Comparison of ENCODE assay signal across 8 mouse cellular contexts in the genomic region with DNA sequence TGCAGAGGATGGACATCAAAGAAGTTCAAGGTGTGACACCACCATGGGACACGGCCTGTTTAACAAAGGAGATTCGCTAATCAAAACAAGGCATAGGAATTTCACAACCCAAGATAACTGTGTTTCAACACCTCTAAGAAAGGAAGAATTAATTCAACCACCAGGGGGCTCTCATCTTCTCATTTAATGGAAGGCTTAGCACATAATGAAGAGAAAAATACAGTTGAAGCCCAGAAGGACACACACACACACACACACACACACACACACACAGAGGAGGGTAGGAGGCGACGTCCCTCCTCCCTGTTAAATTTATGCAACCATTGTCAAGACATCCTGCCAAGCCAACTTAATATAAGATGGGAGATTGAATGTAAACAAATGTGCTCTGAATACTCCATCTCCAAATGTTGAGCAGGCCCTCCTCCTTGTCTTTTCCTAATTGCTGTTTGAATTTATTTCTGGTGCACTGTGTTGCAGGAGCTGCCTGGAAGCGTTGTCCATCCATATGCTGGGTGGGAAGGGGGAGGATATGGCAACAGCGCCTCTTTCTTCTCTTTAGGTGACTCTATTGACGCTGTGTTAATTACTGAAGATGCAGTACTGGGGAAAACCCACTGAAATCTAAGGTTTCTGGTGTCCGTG.
A peak's percentile ranks its signal among the peaks of the same experiment; 100 is the strongest.
DNase-seq lines count a peak whose midpoint lies in the region; ATAC-seq and TF ChIP-seq lines count a peak whose summit lies in the region.

No protein-coding gene starts in this region.

- CTCF ChIA-PET in Patski (lab: Charles Lee), result no interaction called here

- H3K36me3 ChIP-seq in hindbrain, embryonic 14.5 days (replicated peaks; ENCODE audit: control insufficient read depth, insufficient read depth), result no peaks in the 10 kb centered on the region
- no peaks in the 10 kb centered on the region for H3K36me3 ChIP-seq in hindbrain, embryonic 13.5 days
- H3K36me3 ChIP-seq in C2C12 (ENCODE audit: control insufficient read depth, insufficient read depth), result no peaks in the 10 kb centered on the region
- no peaks in the 10 kb centered on the region for H3K36me3 ChIP-seq in forebrain, postnatal 0 days (ENCODE audit: insufficient read depth)

- H3K27me3 ChIP-seq in hindbrain, embryonic 14.5 days (ENCODE audit: control insufficient read depth, insufficient read depth, low read length), result no peaks in the 10 kb centered on the region
- H3K27me3 ChIP-seq in hindbrain, embryonic 13.5 days, result no peaks in the 10 kb centered on the region
- no peaks in the 10 kb centered on the region for H3K27me3 ChIP-seq in C2C12 (ENCODE audit: control insufficient read depth, insufficient read depth, insufficient read length)
- no peaks in the 10 kb centered on the region for H3K27me3 ChIP-seq in Patski
- H3K27me3 ChIP-seq in forebrain, postnatal 0 days (ENCODE audit: insufficient read depth, low read length), result no peaks in the 10 kb centered on the region

- POLR2A ChIA-PET in Patski (lab: Charles Lee), result no interaction called here

- no peaks in the 10 kb centered on the region for H3K79me3 ChIP-seq in C2C12 (ENCODE audit: low read depth)

- intact Hi-C loops in left cerebral cortex, postnatal 36 days (cut with DNase I), result loop anchor here (2.0 to 5.0 kb wide), 2 partner anchors 155 to 306 kb away; a partner anchor contains a TSS
- intact Hi-C loops in gastrocnemius, postnatal 14 days (cut with DNase I; ENCODE audit: low total_unique reads), result no loop called here

- no peaks in the 10 kb centered on the region for H3K79me2 ChIP-seq in C2C12 (ENCODE audit: control insufficient read depth, insufficient read depth)

- peak; percentile 79 for DNase-seq in hindbrain, embryonic 14.5 days (ENCODE audit: low spot score)
- DNase-seq in Patski (ENCODE audit: low read depth, low spot score), result peak; percentile 12
- peak; percentile 78 for DNase-seq in forebrain, postnatal 0 days
- peak; percentile 28 to 34 for DNase-seq in left cerebral cortex, postnatal 36 days (ENCODE audit: low spot score in 2 of 2)
- peak; percentile 25 to 43 for DNase-seq in right cerebral cortex, postnatal 36 days (ENCODE audit: low spot score in 2 of 2)
- DNase-seq in gastrocnemius, postnatal 14 days, result no peak

- peak; percentile 27; the same call in 1 of the 2 replicates for ATAC-seq in hindbrain, embryonic 14.5 days (ENCODE audit: low FRiP score)
- ATAC-seq in hindbrain, embryonic 13.5 days (ENCODE audit: low FRiP score), result no peak
- no peak for ATAC-seq in Patski
- peak; percentile 54 for ATAC-seq in forebrain, postnatal 0 days

- H3K9me3 ChIP-seq in hindbrain, embryonic 14.5 days (ENCODE audit: control insufficient read depth, low read length), result no peaks in the 10 kb centered on the region
- no peaks in the 10 kb centered on the region for H3K9me3 ChIP-seq in hindbrain, embryonic 13.5 days
- H3K9me3 ChIP-seq in forebrain, postnatal 0 days (ENCODE audit: low read length), result no peaks in the 10 kb centered on the region

- 60% methylated on average over 8 of the region's 8 CpGs for WGBS in hindbrain, embryonic 14.5 days
- WGBS in hindbrain, embryonic 13.5 days, result 66% methylated on average over 8 of the region's 8 CpGs
- WGBS in forebrain, postnatal 0 days, result 43% methylated on average over 8 of the region's 8 CpGs

- no peak overlapping the region for H3ac ChIP-seq in C2C12 (ENCODE audit: control insufficient read depth, insufficient read length, low read depth)

- no peak overlapping the region for H3K4me2 ChIP-seq in hindbrain, embryonic 14.5 days (replicated peaks)
- H3K4me2 ChIP-seq in hindbrain, embryonic 13.5 days, result no peak overlapping the region
- no peak overlapping the region for H3K4me2 ChIP-seq in forebrain, postnatal 0 days (ENCODE audit: low read depth)

- H3K9ac ChIP-seq in hindbrain, embryonic 14.5 days, result no peak overlapping the region
- H3K9ac ChIP-seq in hindbrain, embryonic 13.5 days, result no peak overlapping the region
- no peak overlapping the region for H3K9ac ChIP-seq in forebrain, postnatal 0 days

- no peak overlapping the region for H3K27ac ChIP-seq in hindbrain, embryonic 14.5 days
- H3K27ac ChIP-seq in hindbrain, embryonic 13.5 days, result no peak overlapping the region
- H3K27ac ChIP-seq in forebrain, postnatal 0 days (ENCODE audit: low read depth, low read length), result 0 out of 2 replicates have a peak overlapping the region, but pooled peaks have one; percentile 40

- H3K4me1 ChIP-seq in hindbrain, embryonic 14.5 days (replicated peaks; ENCODE audit: control insufficient read depth, insufficient read depth, low read length), result no peaks in the 10 kb centered on the region
- H3K4me1 ChIP-seq in hindbrain, embryonic 13.5 days (replicated peaks), result no peaks in the 10 kb centered on the region
- peaks cover 7% of the 10 kb centered on the region; the same call in 1 of the 2 replicates for H3K4me1 ChIP-seq in forebrain, postnatal 0 days (ENCODE audit: insufficient read depth)

- in situ Hi-C loops in Patski (cut with MboI; ENCODE audit: low pct_unique_long_range_greater_than_20kb), result no loop called here

- H3K4me3 ChIP-seq in hindbrain, embryonic 14.5 days (replicated peaks; ENCODE audit: low read length), result no peak overlapping the region
- H3K4me3 ChIP-seq in hindbrain, embryonic 13.5 days, result no peak overlapping the region
- H3K4me3 ChIP-seq in C2C12 (ENCODE audit: insufficient read depth, poor library complexity, severe bottlenecking), result no peak overlapping the region
- H3K4me3 ChIP-seq in forebrain, postnatal 0 days (ENCODE audit: low read depth, low read length), result no peak overlapping the region

- TF ChIP-seq CTCF in C2C12 (IDR thresholded peaks at IDR 0.05; ENCODE audit: control insufficient read depth, insufficient read depth, insufficient read length) (no peak), Patski (IDR thresholded peaks at IDR 0.05) (peak; percentile 45)
- TF ChIP-seq CTCF in forebrain, postnatal 0 days (IDR thresholded peaks at IDR 0.05; ENCODE audit: low read depth), result peak; percentile 65

TF ChIP-seq in C2C12, 6 proteins besides CTCF, POLR2A, EP300 and RAD21:
- TF ChIP-seq CEBPB (IDR thresholded peaks at IDR 0.05; ENCODE audit: low read depth) (peak; percentile 42), MYOD1 (IDR thresholded peaks at IDR 0.05; ENCODE audit: control insufficient read depth, insufficient read length, low read depth) (no peak), MYOG (IDR thresholded peaks at IDR 0.05; ENCODE audit: control insufficient read depth, extremely low read depth, insufficient read length) (no peak), MAX (IDR thresholded peaks at IDR 0.05) (no peak)

Comparison
In these comparisons a context has a peak if more than half of its experiments do, and no peak if none do; other contexts are left out.
1. ATAC-seq: peak in hindbrain, embryonic 14.5 days (single experiment) and forebrain, postnatal 0 days (single experiment); none in hindbrain, embryonic 13.5 days (single experiment) and Patski (single experiment).